Comparison of ENCODE assay signal across 18 mouse cellular contexts in genomic region chr19:57817736-57818135, GRCm38 (mm10).
DNase-seq lines count a peak whose midpoint lies in the region; ATAC-seq and TF ChIP-seq lines count a peak whose summit lies in the region.
"Had no signal": no experiment of that assay in that cellular context is flagged by ENCODE, and none has a peak within 500 bp of the region (broad histone marks: within the 10 kb centered on the region; RNA-seq: fewer than 3 reads in every experiment).

No protein-coding gene starts in this region.

- no peak overlapping the region for H3K4me2 ChIP-seq in embryonic facial prominence, embryonic 14.5 days (ENCODE audit: low read depth, low read length)
- H3K4me2 ChIP-seq in heart, embryonic 16.5 days (ENCODE audit: low read depth, low read length) = no peak overlapping the region
- H3K4me2 ChIP-seq: forebrain, embryonic 12.5 days; heart, embryonic 15.5 days; hindbrain, embryonic 13.5 days had no signal

- H3K9me3 ChIP-seq in embryonic facial prominence, embryonic 14.5 days (ENCODE audit: control insufficient read depth, low read length) = no peaks in the 10 kb centered on the region
- no peaks in the 10 kb centered on the region for H3K9me3 ChIP-seq in embryonic facial prominence, embryonic 10.5 days
- H3K9me3 ChIP-seq in heart, embryonic 16.5 days (replicated peaks; ENCODE audit: control insufficient read depth, low read length) = no peaks in the 10 kb centered on the region; the same call in 1 of the 2 replicates
- H3K9me3 ChIP-seq: forebrain, embryonic 12.5 days; heart, embryonic 15.5 days; hindbrain, embryonic 13.5 days had no signal

- no peak overlapping the region for H3K9ac ChIP-seq in embryonic facial prominence, embryonic 14.5 days (ENCODE audit: low read depth, low read length)
- H3K9ac ChIP-seq in heart, embryonic 16.5 days (ENCODE audit: low read length) = no peak overlapping the region
- H3K9ac ChIP-seq: forebrain, embryonic 12.5 days; heart, embryonic 15.5 days; hindbrain, embryonic 13.5 days had no signal

- ATAC-seq in embryonic facial prominence, embryonic 14.5 days (ENCODE audit: low read depth) = no peak
- ATAC-seq in heart, embryonic 16.5 days (replicated peaks; ENCODE audit: extremely low read depth, insufficient read depth, low FRiP score) = peak; percentile 45; the same call in 1 of the 2 replicates
- ATAC-seq: forebrain, embryonic 16.5 days; intestine, embryonic 16.5 days had no signal

- H3K27me3 ChIP-seq in embryonic facial prominence, embryonic 14.5 days (replicated peaks; ENCODE audit: control insufficient read depth, insufficient read depth, low read length) = no peaks in the 10 kb centered on the region
- H3K27me3 ChIP-seq in embryonic facial prominence, embryonic 10.5 days (replicated peaks; ENCODE audit: low read depth, poor library complexity, severe bottlenecking) = no peaks in the 10 kb centered on the region
- H3K27me3 ChIP-seq in heart, embryonic 16.5 days (ENCODE audit: control insufficient read depth, insufficient read depth, low read length) = no peaks in the 10 kb centered on the region
- H3K27me3 ChIP-seq: forebrain, embryonic 12.5 days; heart, embryonic 15.5 days; hindbrain, embryonic 13.5 days had no signal

- H3K27ac ChIP-seq in embryonic facial prominence, embryonic 14.5 days (replicated peaks; ENCODE audit: low read depth, low read length) = no peak overlapping the region
- no peak overlapping the region for H3K27ac ChIP-seq in embryonic facial prominence, embryonic 10.5 days (replicated peaks)
- H3K27ac ChIP-seq in heart, embryonic 16.5 days (ENCODE audit: low read length) = no peak overlapping the region
- H3K27ac ChIP-seq in layer of hippocampus, adult 2 months = peak overlapping the region; percentile 75; the same call in 1 of the 2 replicates
- H3K27ac ChIP-seq: forebrain, embryonic 12.5 days; heart, embryonic 15.5 days had no signal

- H3K4me3 ChIP-seq in embryonic facial prominence, embryonic 14.5 days (ENCODE audit: low read depth, low read length) = no peak overlapping the region
- H3K4me3 ChIP-seq in embryonic facial prominence, embryonic 10.5 days = no peak overlapping the region
- H3K4me3 ChIP-seq in heart, embryonic 16.5 days (ENCODE audit: low read length) = no peak overlapping the region
- H3K4me3 ChIP-seq in layer of hippocampus, adult 2 months = no peak overlapping the region
- H3K4me3 ChIP-seq: forebrain, embryonic 12.5 days; heart, embryonic 15.5 days; hindbrain, embryonic 13.5 days had no signal

- DNase-seq in embryonic facial prominence, embryonic 14.5 days (ENCODE audit: low spot score) = peak; percentile 61
- DNase-seq in embryonic facial prominence, embryonic 10.5 days (ENCODE audit: low spot score) = no peak
- no peak for DNase-seq in heart, adult 8-10 months (ENCODE audit: low spot score)
- no peak for DNase-seq in layer of hippocampus, adult 2 months (ENCODE audit: low spot score in 2 of 2)
- no peak for DNase-seq in layer of hippocampus, postnatal 14 days (ENCODE audit: low spot score in 2 of 2)
- peak; percentile 24 for DNase-seq in retina, postnatal 1 day
- DNase-seq in retina, embryonic 14.5 days (ENCODE audit: low spot score) = no peak
- DNase-seq: adrenal gland, postnatal 10 days; cerebellum, adult 11-12 months; cerebellum, adult 9-10 months; cerebellum, postnatal 25 days; gastrocnemius, postnatal 14 days had no signal

- no peak for TF ChIP-seq CTCF in layer of hippocampus, adult 2 months (conservative IDR thresholded peaks at IDR 0.05)

- 0 out of 2 replicates have a peak, but pooled peaks cover 5% of the 10 kb centered on the region for H3K36me3 ChIP-seq in embryonic facial prominence, embryonic 14.5 days (ENCODE audit: control insufficient read depth, insufficient read depth, low read length)
- 0 out of 2 replicates have a peak, but pooled peaks cover 3% of the 10 kb centered on the region for H3K36me3 ChIP-seq in embryonic facial prominence, embryonic 10.5 days (replicated peaks)
- no peaks in the 10 kb centered on the region for H3K36me3 ChIP-seq in heart, embryonic 16.5 days (ENCODE audit: control insufficient read depth, insufficient read depth)
- H3K36me3 ChIP-seq: heart, embryonic 15.5 days; hindbrain, embryonic 13.5 days had no signal

- whole genome bisulfite sequencing in embryonic facial prominence, embryonic 14.5 days = 51% methylated on average over 11 of the region's 11 CpGs
- 80% methylated on average over 11 of the region's 11 CpGs for WGBS in embryonic facial prominence, embryonic 10.5 days
- WGBS in heart, embryonic 16.5 days = 27% methylated on average over 11 of the region's 11 CpGs

- H3K4me1 ChIP-seq in embryonic facial prominence, embryonic 14.5 days (ENCODE audit: control insufficient read depth, insufficient read depth, low read length) = no peaks in the 10 kb centered on the region
- H3K4me1 ChIP-seq in embryonic facial prominence, embryonic 10.5 days = no peaks in the 10 kb centered on the region
- peaks cover 6% of the 10 kb centered on the region for H3K4me1 ChIP-seq in heart, embryonic 16.5 days (ENCODE audit: control insufficient read depth, insufficient read depth, low read length)
- H3K4me1 ChIP-seq: forebrain, embryonic 12.5 days had no signal

Comparison
In these comparisons a context has a peak if more than half of its experiments do, and no peak if none do; other contexts are left out.
1. DNase-seq: peak in embryonic facial prominence, embryonic 14.5 days (single experiment) and retina, postnatal 1 day (single experiment); none in embryonic facial prominence, embryonic 10.5 days (single experiment), heart, adult 8-10 months (single experiment), layer of hippocampus, adult 2 months (0 of 2), layer of hippocampus, postnatal 14 days (0 of 2) and retina, embryonic 14.5 days (single experiment).